Mouse (Mus musculus): ENCODE measurements around the gene Psme2. TPM values are rescaled to one million over a fixed set of nuclear protein-coding genes. Genes with fewer than 3 reads are reported as not detected.

The Psme2 gene
- polyA plus RNA-seq, 1 experiment from 2014 or later: 249 TPM

- H3K4me3 ChIP-seq (ENCODE audit: low read depth, low read length): peak overlapping the region; percentile 52; the same call in 1 of the 2 replicates
- ATAC-seq (ENCODE audit: low read depth) (no peak), DNase-seq (ENCODE audit: low spot score) (no peak)
- H3K9ac ChIP-seq (ENCODE audit: low read depth, low read length): no peak overlapping the region
- no peaks in the 10 kb centered on the region for H3K27me3 ChIP-seq (replicated peaks; ENCODE audit: control insufficient read depth, insufficient read depth, low read length)
- H3K4me1 ChIP-seq (ENCODE audit: control insufficient read depth, insufficient read depth, low read length): peaks cover 6% of the 10 kb centered on the region
- H3K4me2 ChIP-seq (ENCODE audit: low read depth, low read length): peak overlapping the region; percentile 89; the same call in 1 of the 2 replicates
- 51% methylated on average over 6 of the region's 6 CpGs for WGBS
- H3K9me3 ChIP-seq (ENCODE audit: control insufficient read depth, low read length): no peaks in the 10 kb centered on the region
- H3K27ac ChIP-seq (replicated peaks; ENCODE audit: low read depth, low read length): no peak overlapping the region
- peaks cover 38% of the 10 kb centered on the region for H3K36me3 ChIP-seq (ENCODE audit: control insufficient read depth, insufficient read depth, low read length)
Measured at GRCm38 (mm10) chr14:55585566-55585960, 5.3 kb downstream of the Psme2 start.

GRCm38 (mm10) chr14:55584702-55585565, 6.0 kb downstream of the Psme2 start, which contains the start of gene Emc9:
Gene Emc9 (minus strand): TSS chr14:55585302.
- no peaks in the 10 kb centered on the region for H3K27me3 ChIP-seq (replicated peaks; ENCODE audit: control insufficient read depth, insufficient read depth, low read length)
- DNase-seq (ENCODE audit: low spot score) (peak; percentile 48), ATAC-seq (ENCODE audit: low read depth) (peak; percentile 86)
- peak within 1 kb of the TSS; percentile 89 for H3K4me2 ChIP-seq (ENCODE audit: low read depth, low read length)
- no peaks in the 10 kb centered on the region for H3K9me3 ChIP-seq (ENCODE audit: control insufficient read depth, low read length)
- H3K27ac ChIP-seq (replicated peaks; ENCODE audit: low read depth, low read length): no peak within 1 kb of the TSS
- peak within 1 kb of the TSS; percentile 60 for H3K9ac ChIP-seq (ENCODE audit: low read depth, low read length)
- peaks cover under 1% of the 10 kb centered on the region; the same call in 1 of the 2 replicates for H3K4me1 ChIP-seq (ENCODE audit: control insufficient read depth, insufficient read depth, low read length)
- H3K36me3 ChIP-seq (ENCODE audit: control insufficient read depth, insufficient read depth, low read length): peaks cover 45% of the 10 kb centered on the region
- peak within 1 kb of the TSS; percentile 52 for H3K4me3 ChIP-seq (ENCODE audit: low read depth, low read length)
- 4% methylated on average over 30 of the region's 43 CpGs for WGBS

GRCm38 (mm10) chr14:55584303-55584701, 6.6 kb downstream of the Psme2 start:
- peak overlapping the region; percentile 52 for H3K4me3 ChIP-seq (ENCODE audit: low read depth, low read length)
- no peak overlapping the region for H3K27ac ChIP-seq (replicated peaks; ENCODE audit: low read depth, low read length)
- no peak overlapping the region for H3K9ac ChIP-seq (ENCODE audit: low read depth, low read length)
- no peaks in the 10 kb centered on the region for H3K9me3 ChIP-seq (ENCODE audit: control insufficient read depth, low read length)
- no peaks in the 10 kb centered on the region for H3K27me3 ChIP-seq (replicated peaks; ENCODE audit: control insufficient read depth, insufficient read depth, low read length)
- 36% methylated on average over 5 of the region's 5 CpGs for WGBS
- no peaks in the 10 kb centered on the region for H3K4me1 ChIP-seq (ENCODE audit: control insufficient read depth, insufficient read depth, low read length)
- ATAC-seq (ENCODE audit: low read depth) (no peak), DNase-seq (ENCODE audit: low spot score) (no peak)
- H3K4me2 ChIP-seq (ENCODE audit: low read depth, low read length): peak overlapping the region; percentile 89
- H3K36me3 ChIP-seq (ENCODE audit: control insufficient read depth, insufficient read depth, low read length): peaks cover 43% of the 10 kb centered on the region

GRCm38 (mm10) chr14:55581981-55582681, 8.8 kb downstream of the Psme2 start:
- 72% methylated on average over 9 of the region's 9 CpGs for WGBS
- ATAC-seq (ENCODE audit: low read depth) (no peak), DNase-seq (ENCODE audit: low spot score) (no peak)
- Histone ChIP-seq H3K4me1 (ENCODE audit: control insufficient read depth, insufficient read depth, low read length) (0 out of 2 replicates have a peak, but pooled peaks cover 3% of the 10 kb centered on the region), H3K9ac (ENCODE audit: low read depth, low read length) (no peak overlapping the region), H3K36me3 (ENCODE audit: control insufficient read depth, insufficient read depth, low read length) (peaks cover 25% of the 10 kb centered on the region), H3K27me3 (replicated peaks; ENCODE audit: control insufficient read depth, insufficient read depth, low read length) (no peaks in the 10 kb centered on the region), H3K4me2 (ENCODE audit: low read depth, low read length) (no peak overlapping the region), H3K4me3 (ENCODE audit: low read depth, low read length) (no peak overlapping the region), H3K27ac (replicated peaks; ENCODE audit: low read depth, low read length) (no peak overlapping the region), H3K9me3 (ENCODE audit: control insufficient read depth, low read length) (no peaks in the 10 kb centered on the region)

- Histone ChIP-seq H3K4me3 (ENCODE audit: low read depth, low read length) (no peak overlapping the region), H3K36me3 (ENCODE audit: control insufficient read depth, insufficient read depth, low read length) (peaks cover 21% of the 10 kb centered on the region), H3K9me3 (ENCODE audit: control insufficient read depth, low read length) (no peaks in the 10 kb centered on the region), H3K4me1 (ENCODE audit: control insufficient read depth, insufficient read depth, low read length) (0 out of 2 replicates have a peak, but pooled peaks cover 3% of the 10 kb centered on the region), H3K27ac (replicated peaks; ENCODE audit: low read depth, low read length) (no peak overlapping the region), H3K9ac (ENCODE audit: low read depth, low read length) (no peak overlapping the region), H3K27me3 (replicated peaks; ENCODE audit: control insufficient read depth, insufficient read depth, low read length) (no peaks in the 10 kb centered on the region), H3K4me2 (ENCODE audit: low read depth, low read length) (no peak overlapping the region)
- ATAC-seq (ENCODE audit: low read depth) (no peak), DNase-seq (ENCODE audit: low spot score) (no peak)
- WGBS: 95% methylated on average over 16 of the region's 16 CpGs
Measured at GRCm38 (mm10) chr14:55580731-55581130, 10.2 kb downstream of the Psme2 start.

GRCm38 (mm10) chr14:55579511-55580496, 11.1 kb downstream of the Psme2 start:
- no peak overlapping the region for H3K27ac ChIP-seq (replicated peaks; ENCODE audit: low read depth, low read length)
- ATAC-seq (ENCODE audit: low read depth): no peak
- DNase-seq (ENCODE audit: low spot score): no peak
- no peaks in the 10 kb centered on the region for H3K9me3 ChIP-seq (ENCODE audit: control insufficient read depth, low read length)
- peaks cover 21% of the 10 kb centered on the region for H3K36me3 ChIP-seq (ENCODE audit: control insufficient read depth, insufficient read depth, low read length)
- H3K4me1 ChIP-seq (ENCODE audit: control insufficient read depth, insufficient read depth, low read length): 0 out of 2 replicates have a peak, but pooled peaks cover 3% of the 10 kb centered on the region
- H3K4me3 ChIP-seq (ENCODE audit: low read depth, low read length): no peak overlapping the region
- H3K27me3 ChIP-seq (replicated peaks; ENCODE audit: control insufficient read depth, insufficient read depth, low read length): no peaks in the 10 kb centered on the region
- WGBS: 85% methylated on average over 22 of the region's 23 CpGs
- H3K4me2 ChIP-seq (ENCODE audit: low read depth, low read length): no peak overlapping the region
- H3K9ac ChIP-seq (ENCODE audit: low read depth, low read length): no peak overlapping the region

GRCm38 (mm10) chr14:55578668-55579269, 12.1 kb downstream of the Psme2 start:
- H3K9ac ChIP-seq (ENCODE audit: low read depth, low read length): peak overlapping the region; percentile 92
- WGBS: 39% methylated on average over 5 of the region's 6 CpGs
- H3K4me1 ChIP-seq (ENCODE audit: control insufficient read depth, insufficient read depth, low read length): 0 out of 2 replicates have a peak, but pooled peaks cover 3% of the 10 kb centered on the region
- peak overlapping the region; percentile 81 for H3K4me3 ChIP-seq (ENCODE audit: low read depth, low read length)
- peak overlapping the region; percentile 66 for H3K27ac ChIP-seq (replicated peaks; ENCODE audit: low read depth, low read length)
- DNase-seq (ENCODE audit: low spot score) (peak; percentile 65), ATAC-seq (ENCODE audit: low read depth) (peak; percentile 19)
- no peaks in the 10 kb centered on the region for H3K9me3 ChIP-seq (ENCODE audit: control insufficient read depth, low read length)
- H3K36me3 ChIP-seq (ENCODE audit: control insufficient read depth, insufficient read depth, low read length): peaks cover 21% of the 10 kb centered on the region
- peak overlapping the region; percentile 96 for H3K4me2 ChIP-seq (ENCODE audit: low read depth, low read length)
- no peaks in the 10 kb centered on the region for H3K27me3 ChIP-seq (replicated peaks; ENCODE audit: control insufficient read depth, insufficient read depth, low read length)
